Mouse (Mus musculus): ENCODE results near the gene Ascl3. TPM values are rescaled to one million over a fixed set of nuclear protein-coding genes. Genes with fewer than 3 reads are reported as not detected.

Ascl3 gene
- polyA plus RNA-seq, 1 experiment: 0.17 TPM

DNA sequence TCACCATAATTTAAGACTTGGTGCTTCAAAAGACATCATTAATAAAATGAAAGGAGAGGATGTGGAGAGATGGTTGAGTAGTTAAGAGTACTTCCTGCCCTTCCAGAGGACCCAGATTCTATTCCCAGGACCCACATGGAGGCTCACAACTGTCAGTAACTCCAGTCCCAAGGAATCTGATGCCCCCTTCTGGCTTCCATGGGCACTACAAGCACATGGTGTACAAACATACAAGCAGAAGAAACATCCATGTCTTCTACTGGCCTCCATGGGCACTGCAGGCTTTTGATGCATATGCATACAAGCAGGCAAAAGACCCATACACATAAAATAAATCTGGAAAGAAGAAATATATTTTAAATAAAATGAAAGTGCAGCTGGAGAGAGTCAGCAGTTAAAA, 31.3 kb downstream of the Ascl3 start:
- Histone ChIP-seq H3K27ac (ENCODE audit: insufficient read depth, low read length) (no peak overlapping the region), H3K4me1 (ENCODE audit: control insufficient read depth, insufficient read depth, low read length) (no peaks in the 10 kb centered on the region), H3K4me3 (ENCODE audit: insufficient read depth, low read length) (no peak overlapping the region)
- TF ChIP-seq POLR2A (IDR thresholded peaks at IDR 0.05; ENCODE audit: extremely low read depth, insufficient read depth, low read length) (no peak), CTCF (IDR thresholded peaks at IDR 0.05; ENCODE audit: extremely low read depth, insufficient read depth, low read length) (no peak)

DNA sequence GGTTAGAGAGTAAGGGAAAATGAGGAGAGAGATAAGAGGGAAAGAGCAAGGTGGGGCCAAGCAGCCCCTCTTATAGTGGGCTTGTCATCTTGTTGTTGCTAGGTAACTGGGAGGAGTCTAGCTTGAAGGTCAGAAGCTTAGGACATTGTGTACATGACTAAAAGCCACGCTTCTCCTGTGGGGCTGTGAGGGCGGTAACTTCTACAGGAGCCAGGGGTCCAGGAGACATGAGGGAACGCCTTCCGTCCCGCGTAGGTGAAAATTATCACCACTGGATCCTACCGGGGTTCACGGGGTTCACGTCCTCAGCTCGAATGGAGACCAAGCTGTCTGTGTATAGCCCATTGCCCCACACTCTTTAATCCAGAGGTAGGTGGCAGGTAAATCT, 36.2 kb downstream of the Ascl3 start:
- TF ChIP-seq POLR2A (IDR thresholded peaks at IDR 0.05; ENCODE audit: extremely low read depth, insufficient read depth, low read length) (no peak), CTCF (IDR thresholded peaks at IDR 0.05; ENCODE audit: extremely low read depth, insufficient read depth, low read length) (no peak)
- Histone ChIP-seq H3K4me3 (ENCODE audit: insufficient read depth, low read length) (no peak overlapping the region), H3K27ac (ENCODE audit: insufficient read depth, low read length) (no peak overlapping the region), H3K4me1 (ENCODE audit: control insufficient read depth, insufficient read depth, low read length) (no peaks in the 10 kb centered on the region)

DNA sequence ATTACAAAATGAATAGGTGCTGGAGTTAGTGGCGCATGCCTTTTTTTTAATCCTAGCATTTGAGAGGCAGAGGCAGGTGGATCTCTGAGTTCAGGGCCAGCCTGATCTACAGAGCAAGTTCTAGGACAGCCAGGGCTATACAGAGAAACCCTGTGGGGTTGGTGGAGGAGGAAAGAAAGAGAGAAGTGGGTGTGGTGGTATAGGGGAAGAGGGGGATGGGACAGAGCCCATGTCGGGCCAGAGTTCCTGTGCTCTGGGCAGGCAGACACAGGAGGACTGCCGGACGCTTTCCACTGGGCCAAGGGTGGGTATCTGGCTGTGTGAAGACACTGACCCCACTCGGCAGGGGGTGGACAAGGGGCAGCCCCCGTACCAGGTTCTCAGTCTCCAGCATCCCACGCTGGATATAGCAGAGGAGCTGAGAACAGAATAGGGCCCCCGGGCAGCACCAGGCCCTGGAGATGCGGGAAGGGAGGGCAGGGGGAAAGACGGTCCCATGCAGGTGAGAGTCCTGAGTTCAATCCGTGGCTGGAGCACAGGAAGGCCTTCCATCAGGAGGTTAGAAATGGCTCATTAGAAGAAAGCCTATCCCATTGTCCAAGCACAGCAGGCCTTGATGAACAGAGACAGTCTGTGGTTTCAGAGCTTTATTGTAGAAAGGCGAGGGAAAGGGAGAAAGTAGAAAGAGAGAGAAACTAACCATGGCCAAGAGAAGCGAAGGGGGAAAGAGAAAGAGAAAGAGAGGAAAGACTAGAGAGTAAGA, 36.8 kb downstream of the Ascl3 start:
- no peaks in the 10 kb centered on the region for H3K4me1 ChIP-seq (ENCODE audit: control insufficient read depth, insufficient read depth, low read length)
- TF ChIP-seq POLR2A (IDR thresholded peaks at IDR 0.05; ENCODE audit: extremely low read depth, insufficient read depth, low read length): no peak
- no peak for TF ChIP-seq CTCF (IDR thresholded peaks at IDR 0.05; ENCODE audit: extremely low read depth, insufficient read depth, low read length)
- H3K27ac ChIP-seq (ENCODE audit: insufficient read depth, low read length): no peak overlapping the region
- H3K4me3 ChIP-seq (ENCODE audit: insufficient read depth, low read length): no peak overlapping the region

DNA sequence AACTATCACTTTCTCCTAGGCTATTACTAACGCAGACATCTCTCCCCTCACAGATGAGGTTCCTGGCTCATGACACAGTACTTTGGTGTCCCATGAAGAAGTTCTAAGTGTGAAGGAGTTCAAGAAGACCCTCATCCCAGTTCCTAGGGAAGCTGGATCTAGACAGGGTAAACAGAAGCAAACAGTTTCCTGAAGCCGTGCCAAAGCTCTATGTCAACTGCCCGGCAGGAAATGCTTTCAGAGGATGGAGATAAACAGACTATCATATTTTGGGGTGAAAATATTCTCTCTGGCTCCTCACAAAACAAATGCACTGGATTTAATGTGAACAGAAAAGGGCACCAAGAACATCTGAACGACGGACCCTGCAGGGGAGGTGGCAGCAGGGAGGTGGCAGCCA, 40.6 kb downstream of the Ascl3 start:
- Histone ChIP-seq H3K27ac (ENCODE audit: insufficient read depth, low read length) (no peak overlapping the region), H3K4me1 (ENCODE audit: control insufficient read depth, insufficient read depth, low read length) (no peaks in the 10 kb centered on the region), H3K4me3 (ENCODE audit: insufficient read depth, low read length) (no peak overlapping the region)
- TF ChIP-seq CTCF (IDR thresholded peaks at IDR 0.05; ENCODE audit: extremely low read depth, insufficient read depth, low read length): no peak
- no peak for TF ChIP-seq POLR2A (IDR thresholded peaks at IDR 0.05; ENCODE audit: extremely low read depth, insufficient read depth, low read length)

DNA sequence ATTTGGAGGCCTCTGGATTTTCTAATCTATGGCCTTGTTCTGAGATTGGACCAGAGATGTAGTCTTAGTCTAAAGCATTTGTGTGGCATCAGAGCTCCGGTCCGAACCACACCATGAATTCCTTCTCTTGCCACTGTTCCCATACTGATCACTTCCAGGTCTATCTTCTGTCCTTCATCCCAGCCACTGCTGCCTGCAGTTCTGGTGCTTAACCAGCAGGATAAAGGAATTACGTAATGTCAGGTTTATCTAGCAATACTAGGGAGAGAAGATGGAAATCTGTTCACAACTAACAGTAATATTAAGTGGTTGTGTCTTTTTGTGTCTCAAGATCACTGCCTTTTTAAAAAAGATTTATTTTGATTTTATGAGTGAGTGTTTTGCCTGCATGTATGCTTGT, 41.4 kb downstream of the Ascl3 start:
- TF ChIP-seq POLR2A (IDR thresholded peaks at IDR 0.05; ENCODE audit: extremely low read depth, insufficient read depth, low read length): no peak
- peak; percentile 32; the same call in 1 of the 2 replicates for TF ChIP-seq CTCF (IDR thresholded peaks at IDR 0.05; ENCODE audit: extremely low read depth, insufficient read depth, low read length)
- H3K27ac ChIP-seq (ENCODE audit: insufficient read depth, low read length): no peak overlapping the region
- H3K4me3 ChIP-seq (ENCODE audit: insufficient read depth, low read length): no peak overlapping the region
- no peaks in the 10 kb centered on the region for H3K4me1 ChIP-seq (ENCODE audit: control insufficient read depth, insufficient read depth, low read length)

DNA sequence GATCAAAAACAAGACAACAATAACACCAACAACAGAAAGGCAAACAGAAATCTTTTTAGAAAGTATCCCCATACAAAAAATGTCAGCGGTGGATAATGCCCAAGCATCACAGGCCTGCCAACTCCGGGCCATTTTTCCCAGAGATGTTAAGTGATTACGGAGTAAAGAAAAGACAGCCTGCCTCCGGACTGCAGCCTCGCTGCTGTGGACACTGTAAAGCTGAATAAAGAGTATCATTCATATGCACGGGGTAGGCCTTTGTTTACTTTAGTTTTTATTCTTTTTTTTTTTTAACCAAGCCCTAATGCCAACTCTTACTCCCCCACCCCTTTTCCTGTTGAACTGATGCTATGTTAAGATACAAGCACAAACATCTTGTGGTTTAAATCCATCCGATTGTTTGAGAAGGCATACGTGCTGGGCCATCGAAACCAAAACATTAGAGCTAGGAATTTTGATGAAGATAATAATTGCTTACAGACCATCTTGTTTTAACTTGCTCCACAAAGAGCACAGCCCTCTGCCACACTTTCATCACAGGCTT, 44.9 kb downstream of the Ascl3 start:
- Histone ChIP-seq H3K4me3 (ENCODE audit: insufficient read depth, low read length) (no peak overlapping the region), H3K4me1 (ENCODE audit: control insufficient read depth, insufficient read depth, low read length) (no peaks in the 10 kb centered on the region), H3K27ac (ENCODE audit: insufficient read depth, low read length) (no peak overlapping the region)
- TF ChIP-seq POLR2A (IDR thresholded peaks at IDR 0.05; ENCODE audit: extremely low read depth, insufficient read depth, low read length) (no peak), CTCF (IDR thresholded peaks at IDR 0.05; ENCODE audit: extremely low read depth, insufficient read depth, low read length) (no peak)

DNA sequence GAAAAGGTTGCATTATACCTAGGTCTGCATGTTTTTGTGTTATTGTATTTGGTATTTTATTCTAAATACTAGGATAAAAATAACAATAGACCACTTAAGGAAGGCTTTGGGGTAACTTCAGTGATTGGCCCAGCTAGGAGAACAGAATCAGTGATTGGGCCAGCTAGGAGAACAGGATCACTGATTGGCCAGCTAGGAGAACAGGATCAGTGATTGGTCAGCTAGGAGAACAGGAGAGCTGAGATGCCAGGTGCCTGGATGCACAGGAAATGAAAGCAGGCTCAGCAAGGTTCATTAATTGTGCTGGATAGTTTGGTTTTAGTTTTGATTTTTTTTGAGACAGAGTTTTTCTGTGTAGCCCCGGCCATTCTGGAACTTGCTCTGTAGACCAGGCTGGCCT, 50.6 kb downstream of the Ascl3 start:
- no peak for TF ChIP-seq CTCF (IDR thresholded peaks at IDR 0.05; ENCODE audit: extremely low read depth, insufficient read depth, low read length)
- no peak for TF ChIP-seq POLR2A (IDR thresholded peaks at IDR 0.05; ENCODE audit: extremely low read depth, insufficient read depth, low read length)
- Histone ChIP-seq H3K27ac (ENCODE audit: insufficient read depth, low read length) (no peak overlapping the region), H3K4me1 (ENCODE audit: control insufficient read depth, insufficient read depth, low read length) (no peaks in the 10 kb centered on the region), H3K4me3 (ENCODE audit: insufficient read depth, low read length) (no peak overlapping the region)

DNA sequence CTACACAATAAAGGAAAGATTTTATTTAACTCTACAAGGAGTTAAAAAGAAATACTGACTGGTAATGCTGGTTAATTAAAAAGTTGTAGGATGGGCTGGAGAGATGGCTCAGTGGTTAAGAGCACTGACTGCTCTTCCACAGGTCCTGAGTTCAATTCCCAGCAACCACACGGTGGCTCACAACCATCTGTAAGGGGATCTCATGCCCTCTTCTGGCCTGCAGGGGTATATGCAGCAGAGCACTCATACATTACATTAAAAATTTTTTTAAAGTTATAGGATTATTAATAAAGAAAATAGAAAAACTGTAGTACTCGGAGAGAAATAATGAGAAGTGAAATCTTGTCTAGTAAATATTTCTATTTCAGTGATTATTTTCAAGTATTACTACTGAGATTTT, 51.2 kb downstream of the Ascl3 start:
- H3K4me1 ChIP-seq (ENCODE audit: control insufficient read depth, insufficient read depth, low read length): no peaks in the 10 kb centered on the region
- no peak overlapping the region for H3K27ac ChIP-seq (ENCODE audit: insufficient read depth, low read length)
- TF ChIP-seq POLR2A (IDR thresholded peaks at IDR 0.05; ENCODE audit: extremely low read depth, insufficient read depth, low read length) (no peak), CTCF (IDR thresholded peaks at IDR 0.05; ENCODE audit: extremely low read depth, insufficient read depth, low read length) (no peak)
- no peak overlapping the region for H3K4me3 ChIP-seq (ENCODE audit: insufficient read depth, low read length)

Other genes starting within 250 kb of the Ascl3 start
- gene Trim66, start 223.6 kb downstream of the Ascl3 start, polyA plus RNA-seq (2012; rRNA removed): 13.7 and 15.1 TPM in 2 replicates
- gene Rpl27a, start 212.6 kb downstream of the Ascl3 start, polyA plus RNA-seq (2012; rRNA removed): 325 and 368 TPM in 2 replicates
- gene St5, start 28.1 kb downstream of the Ascl3 start, polyA plus RNA-seq (2012; rRNA removed): 18.3 and 19.7 TPM in 2 replicates
- 7.0 and 7.4 TPM in 2 replicates for gene Akip1, start 28.0 kb downstream of the Ascl3 start, polyA plus RNA-seq (2012; rRNA removed)
- 0.19 and 0.31 TPM in 2 replicates for gene BC051019, start 7.9 kb downstream of the Ascl3 start, polyA plus RNA-seq (2012; rRNA removed)
- gene Tmem9b, start 21.1 kb upstream of the Ascl3 start, polyA plus RNA-seq (2012; rRNA removed): 144 and 153 TPM in 2 replicates
- gene Nrip3, start 50.3 kb upstream of the Ascl3 start, polyA plus RNA-seq (2012; rRNA removed): 45.1 and 47.7 TPM in 2 replicates
- gene Scube2, start 134.0 kb upstream of the Ascl3 start, polyA plus RNA-seq (2012; rRNA removed): 0.35 and 0.57 TPM in 2 replicates
- 214 and 216 TPM in 2 replicates for gene Dennd5a, start 228.7 kb upstream of the Ascl3 start, polyA plus RNA-seq (2012; rRNA removed)